Mouse (Mus musculus) adrenal gland (tissue): ENCODE data around the gene Asah2.

Experiments used
- intact Hi-C: fragments of 180-260 bp; cut with DNase I; formaldehyde crosslinking; loops from one replicate; pipeline ENCODE4 v1.15.1; 2025

Gene Asah2

GRCm38 (mm10) chr19:32002623-32003022 lies 105.4 kb downstream of the Asah2 start:
- intact Hi-C loops, result no loop called here

DNA sequence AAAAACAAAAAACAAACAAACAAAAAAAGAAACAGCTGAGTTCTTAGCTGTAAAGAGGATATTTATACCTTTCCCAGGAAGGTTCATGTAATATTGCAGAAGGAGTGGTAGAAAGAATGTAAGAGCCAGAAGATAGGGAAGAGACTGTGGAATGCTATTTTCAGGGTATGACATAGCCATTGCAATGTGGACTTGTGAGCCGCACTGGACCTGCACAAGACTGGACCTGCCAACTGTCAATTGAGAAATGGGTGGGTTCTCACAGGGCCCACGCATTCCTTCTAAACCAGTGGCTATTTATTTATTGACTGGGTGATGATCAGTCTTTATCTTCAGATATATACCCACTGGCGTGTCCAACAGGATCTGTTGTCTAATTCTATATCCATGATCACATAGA lies 111.1 kb downstream of the Asah2 start:
- intact Hi-C loops, result no loop called here

- intact Hi-C loops, result no loop called here
These were observed 117.0 kb downstream of the Asah2 start for GRCm38 (mm10) chr19:31991057-31991456.

GRCm38 (mm10) chr19:31975882-31976281 lies 132.1 kb downstream of the Asah2 start:
- intact Hi-C loops, result loop anchor here (10.0 kb wide), 1 partner anchor 459 kb away; no protein-coding TSS in a partner anchor

DNA sequence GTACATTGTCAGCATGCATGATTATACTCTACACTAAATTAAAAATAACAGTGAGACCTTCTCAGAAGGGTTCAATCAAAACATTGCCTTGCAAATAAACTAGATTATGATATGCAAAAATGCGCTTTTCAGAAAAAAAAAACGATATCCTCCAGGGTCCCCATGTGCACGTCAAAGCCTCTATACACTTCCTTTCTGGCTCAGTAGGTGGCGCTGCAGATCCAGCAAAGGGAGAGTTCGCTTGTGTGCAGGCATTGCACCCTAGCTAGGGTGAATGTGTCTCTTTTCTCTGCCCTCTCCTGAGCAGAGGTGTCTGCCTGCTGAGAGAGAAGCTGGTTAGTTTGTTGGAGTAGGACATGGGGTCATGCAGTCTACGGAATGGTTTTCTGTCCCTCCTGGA lies 136.0 kb downstream of the Asah2 start:
- intact Hi-C loops, result loop anchor here (5.0 to 10.0 kb wide), 4 partner anchors 60 to 715 kb away; no protein-coding TSS in a partner anchor

DNA sequence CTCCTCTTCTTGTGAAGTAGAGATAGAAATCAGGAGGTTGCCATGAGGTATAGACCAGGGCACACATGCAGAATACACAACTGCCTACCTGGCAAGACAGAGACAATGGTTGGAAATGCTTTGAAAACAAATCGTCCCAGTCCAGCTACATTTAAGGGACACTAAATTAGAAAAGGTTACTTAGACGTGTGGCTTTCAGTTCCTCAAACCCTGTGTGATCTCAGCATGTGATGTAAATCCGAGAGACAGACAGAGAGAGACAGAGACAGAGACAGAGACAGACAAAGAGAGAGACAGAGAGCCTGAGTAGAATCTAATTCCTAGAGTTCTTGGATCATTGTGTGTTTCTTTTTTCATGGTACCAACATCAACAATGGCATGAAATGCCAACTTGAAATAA lies 136.6 kb downstream of the Asah2 start:
- intact Hi-C loops, result loop anchor here (5.0 to 10.0 kb wide), 4 partner anchors 61 to 716 kb away; no protein-coding TSS in a partner anchor

DNA sequence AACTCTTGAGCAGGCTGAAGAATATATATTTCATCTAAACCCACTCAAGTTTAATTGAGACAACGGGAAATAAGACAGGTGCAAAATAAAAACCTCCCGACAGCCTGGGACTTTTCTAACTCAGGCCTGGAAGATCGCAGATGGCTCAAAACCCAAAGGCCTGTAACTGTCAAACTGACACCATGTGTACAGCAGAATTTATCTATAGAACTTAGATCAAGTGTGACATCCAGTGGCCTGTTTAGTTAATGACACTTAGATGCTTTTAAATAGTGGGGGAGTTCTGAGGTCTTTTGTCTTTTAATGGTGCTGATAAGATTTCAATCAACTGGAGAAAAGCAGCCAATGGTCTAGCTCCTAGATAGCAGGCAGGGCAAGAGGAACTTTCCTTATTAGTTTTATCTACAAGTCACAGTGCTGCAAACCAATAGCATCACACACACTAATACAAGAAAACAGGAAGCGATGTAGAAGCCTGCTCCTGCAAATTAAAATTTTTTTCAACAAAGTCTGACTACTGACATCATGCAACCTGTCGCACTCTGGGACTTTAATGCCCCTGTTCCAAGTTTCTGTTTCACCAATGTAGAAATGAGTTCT lies 140.0 kb downstream of the Asah2 start:
- intact Hi-C loops, result loop anchor here (10.0 kb wide), 1 partner anchor 203 kb away; the partner anchor contains the start of gene Prkg1

DNA sequence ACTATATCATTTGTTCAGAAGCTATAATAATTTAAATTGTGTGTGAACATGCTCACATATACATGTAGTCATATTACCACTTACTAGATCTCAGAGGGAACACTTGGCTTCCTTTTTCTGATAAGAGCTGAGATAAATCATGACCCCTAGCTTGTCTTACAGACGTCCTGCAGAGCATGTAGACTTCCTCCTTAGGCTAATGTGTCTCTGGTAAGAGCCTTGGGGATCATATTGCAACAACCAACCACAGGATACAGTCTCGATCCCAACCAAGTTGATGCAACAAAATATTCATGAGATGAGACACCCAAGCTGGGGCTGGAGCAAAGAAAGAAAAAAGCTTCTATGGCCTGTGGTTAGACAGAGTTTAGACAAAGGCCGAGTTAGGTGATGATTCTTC lies 144.9 kb downstream of the Asah2 start:
- intact Hi-C loops, result loop anchor here (10.0 kb wide), 1 partner anchor 198 kb away; the partner anchor contains the start of gene Prkg1

DNA sequence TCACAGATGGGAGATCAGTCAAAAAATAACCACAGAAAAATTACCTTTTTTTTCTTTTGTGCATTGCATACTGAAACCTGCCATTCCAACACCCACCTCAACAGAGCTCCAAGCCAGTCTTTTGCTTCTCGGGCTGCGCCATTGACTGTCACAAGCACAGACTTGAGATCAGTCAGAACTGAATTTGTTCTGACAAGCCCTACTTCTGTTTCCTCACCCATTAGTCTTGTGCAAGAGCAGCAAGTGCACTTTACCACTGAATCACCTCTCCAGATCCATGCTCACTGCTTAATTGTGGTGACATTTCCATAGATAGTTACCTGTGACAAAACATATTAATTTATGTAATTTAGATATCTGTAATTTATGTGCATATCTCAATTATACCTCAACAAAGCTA lies 147.6 kb downstream of the Asah2 start:
- intact Hi-C loops, result loop anchor here (10.0 kb wide), 1 partner anchor 196 kb away; the partner anchor contains the start of gene Prkg1

GRCm38 (mm10) chr19:31956359-31956758 lies 151.7 kb downstream of the Asah2 start:
- intact Hi-C loops, result no loop called here

DNA sequence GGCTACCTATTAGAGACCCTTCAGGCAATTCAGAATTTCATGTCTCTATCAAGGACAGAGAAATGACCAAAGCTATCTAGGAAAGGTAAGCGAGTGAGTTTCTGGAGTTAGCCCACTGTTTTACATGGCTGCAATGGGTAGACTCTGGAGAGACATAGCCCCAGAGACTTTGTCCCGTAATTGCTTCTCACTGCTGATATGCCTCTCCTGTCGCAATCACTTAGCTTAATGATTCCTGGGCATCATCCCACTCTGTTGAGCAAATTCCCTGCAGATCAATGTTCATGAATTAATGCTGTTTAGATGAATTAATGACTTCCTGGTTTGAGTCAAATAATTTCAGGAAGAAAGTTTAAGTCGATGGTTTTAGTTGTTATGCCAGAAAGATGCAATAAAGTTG lies 153.3 kb downstream of the Asah2 start:
- intact Hi-C loops, result no loop called here

DNA sequence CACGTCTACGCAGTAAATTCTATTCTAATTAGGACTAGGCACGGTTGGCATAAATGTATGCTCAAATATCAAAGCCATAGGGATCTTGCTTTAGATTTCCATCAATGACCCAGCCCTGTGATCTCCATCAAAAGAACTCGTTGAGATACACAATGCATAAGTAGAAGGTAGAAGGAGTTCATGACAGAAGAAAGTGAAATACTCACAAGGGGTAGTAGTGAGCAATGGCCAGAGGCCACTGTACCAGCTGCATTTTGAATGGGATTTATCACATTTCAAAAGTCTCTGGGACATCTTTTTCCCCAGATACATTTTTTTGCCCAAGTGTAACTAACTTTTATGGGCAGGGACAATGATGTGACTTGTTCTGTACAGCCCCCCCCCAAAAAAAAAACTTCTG lies 153.7 kb downstream of the Asah2 start:
- intact Hi-C loops, result no loop called here

DNA sequence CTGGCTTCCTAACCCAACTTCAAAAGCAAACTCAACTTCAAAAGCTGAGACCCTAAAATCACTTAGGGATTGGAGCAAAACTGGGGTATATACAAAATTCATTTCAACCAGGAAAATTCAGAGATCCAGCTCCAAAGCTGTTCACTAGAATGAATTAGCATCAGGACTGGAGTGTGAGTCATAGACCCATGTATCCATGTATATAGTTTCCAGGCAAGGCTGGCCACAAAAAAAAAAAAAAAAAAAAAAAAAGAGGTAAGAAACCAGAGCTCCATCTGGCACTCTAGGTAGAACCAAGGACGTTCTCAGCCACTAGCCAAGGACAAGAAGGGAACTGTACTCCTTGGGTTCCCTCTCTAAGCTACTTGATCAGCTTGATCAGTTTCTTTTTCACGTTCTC lies 154.2 kb downstream of the Asah2 start:
- intact Hi-C loops, result no loop called here

GRCm38 (mm10) chr19:31950793-31951489 lies 157.1 kb downstream of the Asah2 start:
- intact Hi-C loops, result no loop called here
